Mouse (Mus musculus) heart, embryonic 12.5 days (tissue): ENCODE measurements around the gene Ryr2. TPM values are rescaled to one million over a fixed set of nuclear protein-coding genes. Genes with fewer than 3 reads are reported as not detected.
A peak's percentile ranks its signal among the peaks of the same experiment; 100 is the strongest.
"Not testable (repeated sequence)": the region's sequence is repeated elsewhere in the genome, so short reads cannot be mapped to it uniquely, and the experiment has no call there.

Experiments used
- ATAC-seq: fragments of 200-750 bp; cut with Nextera tagmentation; 2 replicates; pipeline ENCODE4 v1.8.0; 2017; ENCODE audit warnings: moderate TSS enrichment, moderate library complexity; ENCODE audit not compliant: insufficient number of reproducible peaks, low FRiP score
- H3K27ac ChIP-seq: fragments of 300-500 bp; sonication (generic); 2 replicates; pipeline ENCODE4 v1.5.1; 2016; ENCODE audit warnings: mild to moderate bottlenecking, moderate library complexity; ENCODE audit not compliant: poor library complexity, severe bottlenecking
- H3K27me3 ChIP-seq: fragments of 300-500 bp; sonication (generic); replicated peaks from 2 replicates; pipeline ENCODE4 v1.6.1; 2016; ENCODE audit warnings: mild to moderate bottlenecking, moderate library complexity
- H3K36me3 ChIP-seq: fragments of 300-500 bp; sonication (generic); 2 replicates; pipeline ENCODE4 v1.6.1; 2016; ENCODE audit warnings: mild to moderate bottlenecking, moderate library complexity
- H3K4me1 ChIP-seq: fragments of 300-500 bp; sonication (generic); replicated peaks from 2 replicates; pipeline ENCODE4 v1.6.1; 2016; ENCODE audit warnings: mild to moderate bottlenecking
- H3K4me2 ChIP-seq: fragments of 300-500 bp; sonication (generic); 2 replicates; pipeline ENCODE4 v1.6.1; 2016; ENCODE audit warnings: mild to moderate bottlenecking, moderate library complexity
- H3K4me3 ChIP-seq: fragments of 300-500 bp; sonication (generic); 2 replicates; pipeline ENCODE4 v1.5.1; 2016; ENCODE audit warnings: mild to moderate bottlenecking
- H3K9ac ChIP-seq: fragments of 300-500 bp; sonication (generic); 2 replicates; pipeline ENCODE4 v1.6.1; 2016; ENCODE audit warnings: mild to moderate bottlenecking, moderate library complexity
- H3K9me3 ChIP-seq: fragments of 300-500 bp; sonication (generic); replicated peaks from 2 replicates; pipeline ENCODE4 v1.6.1; 2016; ENCODE audit warnings: mild to moderate bottlenecking, moderate library complexity
- WGBS: fragments of 180-500 bp; shearing (Covaris S2); methylation state at CpG from one replicate; pipeline ENCODE4 v1.1.7; 2016; 5-methylcytosine and 5-hydroxymethylcytosine counted together
- polyA plus RNA-seq: library from polyadenylated mRNA; unstranded; fragments of >200 nt; fragmentation: Nextera tagmentation; extraction: Ambion mirVana; gene quantifications from 2 replicates; pipeline ENCODE4 v1.2.1, GENCODE M21; 2016

The Ryr2 gene
- polyA plus RNA-seq, 1 experiment from 2014 or later = 35.3 TPM

- H3K4me3 ChIP-seq, H3K27me3 ChIP-seq, ATAC-seq, H3K9ac ChIP-seq, H3K9me3 ChIP-seq: not testable (repeated sequence)
- Histone ChIP-seq H3K4me1 (peaks cover 13% of the 10 kb centered on the region), H3K36me3 (peaks cover 11% of the 10 kb centered on the region), H3K27ac (0 out of 2 replicates have a peak overlapping the region, but pooled peaks have one; percentile 30), H3K4me2 (peak overlapping the region; percentile 33; the same call in 1 of the 2 replicates)
- WGBS = 25% methylated on average over 15 of the region's 15 CpGs
These were observed 557.6 kb downstream of the Ryr2 start for GRCm38 (mm10) chr13:11549136-11549535.

GRCm38 (mm10) chr13:11545841-11546240 lies 560.9 kb downstream of the Ryr2 start:
- Histone ChIP-seq H3K27me3 (no peaks in the 10 kb centered on the region), H3K4me1 (peaks cover 9% of the 10 kb centered on the region), H3K27ac (no peak overlapping the region), H3K9ac (no peak overlapping the region), H3K36me3 (peaks cover under 1% of the 10 kb centered on the region; the same call in 1 of the 2 replicates), H3K4me3 (no peak overlapping the region), H3K4me2 (no peak overlapping the region), H3K9me3 (no peaks in the 10 kb centered on the region)
- ATAC-seq = no peak
- WGBS = 29% methylated on average over 7 of the region's 7 CpGs

GRCm38 (mm10) chr13:11542546-11542945 lies 564.2 kb downstream of the Ryr2 start:
- H3K36me3 ChIP-seq = no peaks in the 10 kb centered on the region
- H3K9ac ChIP-seq = no peak overlapping the region
- H3K27me3 ChIP-seq = no peaks in the 10 kb centered on the region
- no peak overlapping the region for H3K27ac ChIP-seq
- no peak overlapping the region for H3K4me2 ChIP-seq
- H3K4me1 ChIP-seq = no peaks in the 10 kb centered on the region
- ATAC-seq = no peak
- 78% methylated on average over 3 of the region's 3 CpGs for WGBS
- H3K4me3 ChIP-seq = no peak overlapping the region
- no peaks in the 10 kb centered on the region for H3K9me3 ChIP-seq

- ATAC-seq = no peak
- no peaks in the 10 kb centered on the region for H3K4me1 ChIP-seq
- WGBS = 58% methylated on average over 1 of the region's 1 CpGs
These were observed 569.9 kb downstream of the Ryr2 start for GRCm38 (mm10) chr13:11536851-11537250.

GRCm38 (mm10) chr13:11535874-11536273 lies 570.9 kb downstream of the Ryr2 start:
- H3K4me3 ChIP-seq = no peak overlapping the region
- ATAC-seq = no peak
- WGBS = 77% methylated on average over 3 of the region's 3 CpGs

More at GRCm38 (mm10) chr13:11536851-11537250, 569.9 kb downstream of the Ryr2 start:
- Histone ChIP-seq H3K9ac (no peak overlapping the region), H3K4me3 (no peak overlapping the region), H3K27ac (no peak overlapping the region), H3K36me3 (no peaks in the 10 kb centered on the region), H3K27me3 (no peaks in the 10 kb centered on the region), H3K4me2 (no peak overlapping the region), H3K9me3 (no peaks in the 10 kb centered on the region)

GRCm38 (mm10) chr13:11533265-11533664 lies 573.5 kb downstream of the Ryr2 start:
- no peak overlapping the region for H3K4me2 ChIP-seq
- H3K4me1 ChIP-seq = no peaks in the 10 kb centered on the region
- H3K27me3 ChIP-seq = no peaks in the 10 kb centered on the region
- ATAC-seq = no peak
- H3K4me3 ChIP-seq = no peak overlapping the region
- H3K27ac ChIP-seq = no peak overlapping the region
- WGBS = 27% methylated on average over 2 of the region's 2 CpGs
- H3K9ac ChIP-seq = no peak overlapping the region
- no peaks in the 10 kb centered on the region for H3K9me3 ChIP-seq
- H3K36me3 ChIP-seq = no peaks in the 10 kb centered on the region

More at GRCm38 (mm10) chr13:11535874-11536273, 570.9 kb downstream of the Ryr2 start:
- H3K9me3 ChIP-seq = no peaks in the 10 kb centered on the region
- no peaks in the 10 kb centered on the region for H3K27me3 ChIP-seq
- no peak overlapping the region for H3K27ac ChIP-seq
- H3K4me2 ChIP-seq = no peak overlapping the region
- H3K4me1 ChIP-seq = no peaks in the 10 kb centered on the region
- no peaks in the 10 kb centered on the region for H3K36me3 ChIP-seq
- no peak overlapping the region for H3K9ac ChIP-seq

GRCm38 (mm10) chr13:11532014-11532890 lies 574.5 kb downstream of the Ryr2 start:
- Histone ChIP-seq H3K27ac (no peak overlapping the region), H3K36me3 (no peaks in the 10 kb centered on the region), H3K9me3 (no peaks in the 10 kb centered on the region), H3K4me1 (no peaks in the 10 kb centered on the region), H3K9ac (no peak overlapping the region), H3K27me3 (no peaks in the 10 kb centered on the region), H3K4me3 (no peak overlapping the region), H3K4me2 (no peak overlapping the region)
- no peak for ATAC-seq
- 76% methylated on average over 7 of the region's 7 CpGs for WGBS

GRCm38 (mm10) chr13:11523612-11524011 lies 583.1 kb downstream of the Ryr2 start:
- ATAC-seq = no peak
- H3K36me3 ChIP-seq = no peaks in the 10 kb centered on the region
- H3K4me2 ChIP-seq = no peak overlapping the region
- no peaks in the 10 kb centered on the region for H3K9me3 ChIP-seq
- WGBS = 79% methylated on average over 4 of the region's 4 CpGs
- no peak overlapping the region for H3K4me3 ChIP-seq
- H3K27ac ChIP-seq = no peak overlapping the region
- no peaks in the 10 kb centered on the region for H3K27me3 ChIP-seq
- H3K9ac ChIP-seq = no peak overlapping the region
- no peaks in the 10 kb centered on the region for H3K4me1 ChIP-seq

- no peaks in the 10 kb centered on the region for H3K4me1 ChIP-seq
- H3K9me3 ChIP-seq = no peaks in the 10 kb centered on the region
- H3K4me2 ChIP-seq = no peak overlapping the region
- no peak overlapping the region for H3K4me3 ChIP-seq
- no peaks in the 10 kb centered on the region for H3K36me3 ChIP-seq
- H3K9ac ChIP-seq = no peak overlapping the region
- 86% methylated on average over 2 of the region's 2 CpGs for WGBS
- H3K27ac ChIP-seq = no peak overlapping the region
- no peak for ATAC-seq
- no peaks in the 10 kb centered on the region for H3K27me3 ChIP-seq
These were observed 586.0 kb downstream of the Ryr2 start for GRCm38 (mm10) chr13:11520765-11521164.

- Histone ChIP-seq H3K27ac (no peak overlapping the region), H3K27me3 (no peaks in the 10 kb centered on the region), H3K9ac (no peak overlapping the region), H3K4me2 (no peak overlapping the region), H3K36me3 (no peaks in the 10 kb centered on the region), H3K4me3 (no peak overlapping the region), H3K9me3 (no peaks in the 10 kb centered on the region), H3K4me1 (no peaks in the 10 kb centered on the region)
- WGBS = 69% methylated on average over 2 of the region's 2 CpGs
- no peak for ATAC-seq
These were observed 595.1 kb downstream of the Ryr2 start for GRCm38 (mm10) chr13:11511540-11512177.
